Mouse (Mus musculus) liver, embryonic 15.5 days (tissue): Measurements from ENCODE around the gene Kpna7. TPM values are rescaled to one million over a fixed set of nuclear protein-coding genes. Genes with fewer than 3 reads are reported as not detected.

Source experiments
- ATAC-seq: fragments of 200-750 bp; cut with Nextera tagmentation; 2 replicates; pipeline ENCODE4 v1.8.0; 2017; ENCODE audit warnings: moderate number of reproducible peaks, mild to moderate bottlenecking, moderate library complexity; ENCODE audit not compliant: insufficient read depth
- H3K27ac ChIP-seq: fragments of 300-500 bp; sonication (generic); replicated peaks from 2 replicates; pipeline ENCODE4 v1.5.1; 2015; ENCODE audit warnings: mild to moderate bottlenecking, inconsistent platforms
- H3K27me3 ChIP-seq: fragments of 300-500 bp; sonication (generic); 2 replicates; pipeline ENCODE4 v1.6.1; 2015; ENCODE audit warnings: mild to moderate bottlenecking, inconsistent platforms
- H3K36me3 ChIP-seq: fragments of 300-500 bp; sonication (generic); replicated peaks from 2 replicates; pipeline ENCODE4 v1.6.1; 2015; ENCODE audit warnings: moderate library complexity, mild to moderate bottlenecking, inconsistent platforms
- H3K4me1 ChIP-seq: fragments of 300-500 bp; sonication (generic); replicated peaks from 2 replicates; pipeline ENCODE4 v1.6.1; 2015; ENCODE audit warnings: inconsistent platforms
- H3K4me2 ChIP-seq: fragments of 300-500 bp; sonication (generic); 2 replicates; pipeline ENCODE4 v1.6.1; 2015; ENCODE audit warnings: moderate library complexity, mild to moderate bottlenecking, inconsistent platforms
- H3K4me3 ChIP-seq: fragments of 300-500 bp; sonication (generic); replicated peaks from 2 replicates; pipeline ENCODE4 v1.5.1; 2015; ENCODE audit warnings: mild to moderate bottlenecking, inconsistent platforms
- H3K9ac ChIP-seq: fragments of 300-500 bp; sonication (generic); 2 replicates; pipeline ENCODE4 v1.6.1; 2015; ENCODE audit warnings: moderate library complexity, mild to moderate bottlenecking, inconsistent platforms
- H3K9me3 ChIP-seq: fragments of 300-500 bp; sonication (generic); replicated peaks from 2 replicates; pipeline ENCODE4 v1.6.1; 2016; ENCODE audit warnings: inconsistent platforms
- WGBS: fragments of 180-500 bp; shearing (Covaris S2); methylation state at CpG from one replicate; pipeline ENCODE4 v1.1.7; 2015; ENCODE audit warnings: mixed read lengths; ENCODE audit not compliant: insufficient replicate concordance; 5-methylcytosine and 5-hydroxymethylcytosine counted together
- polyA plus RNA-seq: library from polyadenylated mRNA; unstranded; fragments of >200 nt; fragmentation: Nextera tagmentation; extraction: Ambion mirVana; gene quantifications from 2 replicates; pipeline ENCODE4 v1.2.1, GENCODE M21; 2015

Gene Kpna7
- polyA plus RNA-seq, 1 experiment from 2014 or later = 0.10 TPM

GRCm38 (mm10) chr5:145118005-145118404 lies 34.2 kb upstream of the Kpna7 start:
- no peak overlapping the region for H3K4me3 ChIP-seq
- no peak overlapping the region for H3K27ac ChIP-seq
- H3K36me3 ChIP-seq = peaks cover 11% of the 10 kb centered on the region
- ATAC-seq = no peak
- no peak overlapping the region for H3K9ac ChIP-seq
- H3K9me3 ChIP-seq = no peaks in the 10 kb centered on the region
- peaks cover 40% of the 10 kb centered on the region for H3K4me1 ChIP-seq
- WGBS = 61% methylated on average over 6 of the region's 6 CpGs
- peaks cover 8% of the 10 kb centered on the region; the same call in 1 of the 2 replicates for H3K27me3 ChIP-seq
- H3K4me2 ChIP-seq = no peak overlapping the region

GRCm38 (mm10) chr5:145116916-145117315 lies 33.1 kb upstream of the Kpna7 start:
- Histone ChIP-seq H3K4me1 (peaks cover 40% of the 10 kb centered on the region), H3K36me3 (0 out of 2 replicates have a peak, but pooled peaks cover 4% of the 10 kb centered on the region), H3K9me3 (no peaks in the 10 kb centered on the region), H3K9ac (no peak overlapping the region), H3K27ac (peak overlapping the region; percentile 33), H3K4me2 (peak overlapping the region; percentile 35), H3K4me3 (peak overlapping the region; percentile 66), H3K27me3 (peaks cover 8% of the 10 kb centered on the region; the same call in 1 of the 2 replicates)
- ATAC-seq = no peak
- 38% methylated on average over 10 of the region's 10 CpGs for WGBS

- no peak overlapping the region for H3K9ac ChIP-seq
- WGBS = 15% methylated on average over 4 of the region's 4 CpGs
- H3K4me3 ChIP-seq = peak overlapping the region; percentile 66
- H3K9me3 ChIP-seq = no peaks in the 10 kb centered on the region
- no peak; the same call in 1 of the 2 replicates for ATAC-seq
- H3K27ac ChIP-seq = peak overlapping the region; percentile 61
- H3K4me1 ChIP-seq = peaks cover 40% of the 10 kb centered on the region
- peaks cover 8% of the 10 kb centered on the region; the same call in 1 of the 2 replicates for H3K27me3 ChIP-seq
- H3K36me3 ChIP-seq = 0 out of 2 replicates have a peak, but pooled peaks cover 4% of the 10 kb centered on the region
- peak overlapping the region; percentile 83 for H3K4me2 ChIP-seq
Observed at GRCm38 (mm10) chr5:145116316-145116715, 32.5 kb upstream of the Kpna7 start.

GRCm38 (mm10) chr5:145115736-145116135 lies 31.9 kb upstream of the Kpna7 start:
- H3K4me2 ChIP-seq = peak overlapping the region; percentile 83
- ATAC-seq = no peak
- no peak overlapping the region for H3K9ac ChIP-seq
- H3K9me3 ChIP-seq = no peaks in the 10 kb centered on the region
- H3K4me3 ChIP-seq = peak overlapping the region; percentile 66
- H3K4me1 ChIP-seq = peaks cover 40% of the 10 kb centered on the region
- 73% methylated on average over 5 of the region's 5 CpGs for WGBS
- H3K36me3 ChIP-seq = 0 out of 2 replicates have a peak, but pooled peaks cover 4% of the 10 kb centered on the region
- peak overlapping the region; percentile 61 for H3K27ac ChIP-seq
- H3K27me3 ChIP-seq = peaks cover 8% of the 10 kb centered on the region; the same call in 1 of the 2 replicates

- Histone ChIP-seq H3K36me3 (peaks cover 11% of the 10 kb centered on the region; the same call in 1 of the 2 replicates), H3K9me3 (no peaks in the 10 kb centered on the region), H3K4me2 (peak overlapping the region; percentile 83), H3K9ac (peak overlapping the region; percentile 59), H3K27me3 (peaks cover 8% of the 10 kb centered on the region; the same call in 1 of the 2 replicates), H3K4me1 (peaks cover 40% of the 10 kb centered on the region), H3K4me3 (peak overlapping the region; percentile 66), H3K27ac (peak overlapping the region; percentile 64)
- WGBS = 6% methylated on average over 39 of the region's 40 CpGs
- ATAC-seq = peak; percentile 32
Observed at GRCm38 (mm10) chr5:145114606-145115473, 31.0 kb upstream of the Kpna7 start.

GRCm38 (mm10) chr5:145114071-145114605 lies 30.3 kb upstream of the Kpna7 start, which contains the start of gene Arpc1b:
TSS of gene Arpc1b (plus strand) at chr5:145114215.
- peak within 1 kb of the TSS; percentile 66 for H3K4me3 ChIP-seq
- WGBS = under 1% methylated on average over 53 of the region's 53 CpGs
- H3K9ac ChIP-seq = peak within 1 kb of the TSS; percentile 59
- peaks cover 18% of the 10 kb centered on the region for H3K36me3 ChIP-seq
- no peaks in the 10 kb centered on the region for H3K9me3 ChIP-seq
- peaks cover 41% of the 10 kb centered on the region for H3K4me1 ChIP-seq
- peak; percentile 67 for ATAC-seq
- peak within 1 kb of the TSS; percentile 83 for H3K4me2 ChIP-seq
- H3K27me3 ChIP-seq = peaks cover 8% of the 10 kb centered on the region; the same call in 1 of the 2 replicates
- H3K27ac ChIP-seq = peak within 1 kb of the TSS; percentile 64

GRCm38 (mm10) chr5:145113416-145113815 lies 29.6 kb upstream of the Kpna7 start:
- Histone ChIP-seq H3K9ac (no peak overlapping the region), H3K27me3 (peaks cover 8% of the 10 kb centered on the region; the same call in 1 of the 2 replicates), H3K4me3 (peak overlapping the region; percentile 66), H3K4me2 (peak overlapping the region; percentile 83), H3K4me1 (peaks cover 45% of the 10 kb centered on the region), H3K36me3 (peaks cover 21% of the 10 kb centered on the region), H3K27ac (no peak overlapping the region), H3K9me3 (no peaks in the 10 kb centered on the region)
- 26% methylated on average over 2 of the region's 2 CpGs for WGBS
- no peak for ATAC-seq

- no peaks in the 10 kb centered on the region for H3K9me3 ChIP-seq
- peaks cover 28% of the 10 kb centered on the region for H3K36me3 ChIP-seq
- no peak overlapping the region for H3K27ac ChIP-seq
- 64% methylated on average over 8 of the region's 8 CpGs for WGBS
- H3K27me3 ChIP-seq = peaks cover 8% of the 10 kb centered on the region; the same call in 1 of the 2 replicates
- no peak overlapping the region for H3K4me3 ChIP-seq
- no peak overlapping the region for H3K4me2 ChIP-seq
- no peak for ATAC-seq
- H3K4me1 ChIP-seq = peaks cover 39% of the 10 kb centered on the region
- no peak overlapping the region for H3K9ac ChIP-seq
Observed at GRCm38 (mm10) chr5:145112566-145112965, 28.7 kb upstream of the Kpna7 start.

DNA sequence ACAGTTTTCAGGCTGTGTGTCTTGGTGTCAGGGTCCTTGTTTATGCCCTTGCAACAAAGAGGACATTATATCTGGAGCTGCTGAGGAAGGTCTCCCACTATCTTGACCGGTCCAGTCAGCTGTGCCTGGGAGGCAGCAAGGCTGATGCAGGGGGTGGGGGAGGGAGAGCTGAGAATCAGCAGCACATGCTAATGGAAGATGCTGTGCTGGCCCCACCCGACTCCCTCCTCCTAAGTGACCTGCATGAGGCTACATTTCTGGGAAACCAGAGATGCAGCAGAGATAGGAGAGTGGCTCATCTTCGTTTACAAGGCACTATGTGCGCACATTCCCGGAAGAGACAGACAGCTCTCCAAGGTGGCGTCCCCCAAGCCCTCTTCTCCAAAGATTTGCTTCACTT lies 26.6 kb upstream of the Kpna7 start:
- ATAC-seq = no peak

DNA sequence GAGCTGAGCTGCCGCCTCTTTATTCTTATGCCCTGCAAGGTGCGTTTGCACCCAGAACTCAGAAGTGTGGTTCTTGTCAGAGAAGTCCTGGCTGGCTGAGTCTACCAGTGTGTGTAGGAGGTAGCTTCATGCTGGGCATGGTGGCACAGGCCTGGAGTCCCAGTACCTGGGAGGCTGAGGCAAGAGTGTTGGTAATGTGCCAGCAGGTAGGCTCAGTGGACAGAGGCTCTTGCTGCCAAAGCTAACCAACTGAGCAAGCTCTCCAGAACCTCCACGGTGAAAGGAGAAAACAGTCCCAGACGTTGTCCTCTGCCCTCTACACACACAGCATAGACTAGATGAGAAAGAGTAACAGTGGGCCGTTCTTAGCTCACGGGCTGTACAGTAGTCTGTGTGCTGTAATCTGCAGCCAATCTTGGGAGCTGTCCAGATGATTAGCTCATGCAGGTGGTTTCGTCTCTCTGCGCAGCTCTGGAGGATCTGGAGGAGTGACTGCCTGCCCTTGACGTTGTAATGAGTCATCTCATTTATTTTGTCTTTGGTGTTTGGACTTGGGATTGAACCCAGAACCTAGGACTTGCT lies 22.0 kb upstream of the Kpna7 start:
- no peak for ATAC-seq
- H3K27me3 ChIP-seq = no peaks in the 10 kb centered on the region
- no peak overlapping the region for H3K4me2 ChIP-seq
- no peak overlapping the region for H3K4me3 ChIP-seq
- no peak overlapping the region for H3K9ac ChIP-seq
- peaks cover 6% of the 10 kb centered on the region; the same call in 1 of the 2 replicates for H3K4me1 ChIP-seq
- H3K36me3 ChIP-seq = peaks cover 93% of the 10 kb centered on the region
- no peak overlapping the region for H3K27ac ChIP-seq
- no peaks in the 10 kb centered on the region for H3K9me3 ChIP-seq
- WGBS = 81% methylated on average over 9 of the region's 9 CpGs

More for the DNA sequence above, 26.6 kb upstream of the Kpna7 start:
- Histone ChIP-seq H3K9me3 (no peaks in the 10 kb centered on the region), H3K27ac (no peak overlapping the region), H3K4me3 (no peak overlapping the region), H3K9ac (no peak overlapping the region), H3K4me2 (no peak overlapping the region), H3K36me3 (peaks cover 50% of the 10 kb centered on the region), H3K27me3 (peaks cover 8% of the 10 kb centered on the region; the same call in 1 of the 2 replicates), H3K4me1 (peaks cover 24% of the 10 kb centered on the region)
- 63% methylated on average over 6 of the region's 6 CpGs for WGBS
